Mouse (Mus musculus) frontal cortex, postnatal 25 days (tissue): ENCODE measurements at regions not wholly inside any gene's neighbourhood (a gene's known extent, or its start where the extent isn't known, plus 50 kb on each side); places are given as distances from the start of the nearest gene placed in this dataset.

Experiments used
- DNase-seq, 2 experiments: peaks; one replicate each; pipeline ENCODE4 v3.0.0; 2022; ENCODE audit warnings: low spot score in 2 of 2

DNA sequence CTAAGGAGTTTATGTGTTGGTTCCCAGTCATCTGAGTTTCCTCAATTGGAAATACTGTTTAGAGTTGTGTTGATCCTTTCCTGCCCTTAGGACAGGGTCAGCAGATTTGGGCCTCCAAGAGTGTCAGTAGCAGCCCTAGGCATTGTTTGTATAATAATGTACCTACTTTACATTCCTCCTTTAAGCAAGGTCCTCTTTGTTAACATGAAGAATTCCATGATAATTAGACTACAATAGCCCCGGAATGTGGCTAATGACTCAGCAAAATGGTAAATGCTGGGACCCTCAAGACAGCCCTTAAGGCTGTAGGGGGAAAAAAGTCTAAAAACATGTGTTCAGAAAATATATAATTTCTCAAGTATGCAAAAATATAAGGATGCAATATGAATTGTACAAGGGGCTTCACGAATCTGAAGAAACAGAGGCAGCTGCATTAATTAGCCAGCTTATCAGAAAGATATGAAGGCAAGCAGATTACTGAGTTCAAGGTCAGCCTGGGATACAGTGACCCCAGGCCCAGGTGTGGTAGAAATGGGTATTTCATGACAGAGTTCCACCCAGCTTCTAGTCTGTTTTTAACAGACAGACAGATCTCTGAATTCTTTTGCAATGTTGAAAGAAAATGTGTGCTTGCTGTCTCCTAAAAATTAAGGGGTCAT lies 80.1 kb upstream of the Ptprk start:
- no peak for DNase-seq

DNA sequence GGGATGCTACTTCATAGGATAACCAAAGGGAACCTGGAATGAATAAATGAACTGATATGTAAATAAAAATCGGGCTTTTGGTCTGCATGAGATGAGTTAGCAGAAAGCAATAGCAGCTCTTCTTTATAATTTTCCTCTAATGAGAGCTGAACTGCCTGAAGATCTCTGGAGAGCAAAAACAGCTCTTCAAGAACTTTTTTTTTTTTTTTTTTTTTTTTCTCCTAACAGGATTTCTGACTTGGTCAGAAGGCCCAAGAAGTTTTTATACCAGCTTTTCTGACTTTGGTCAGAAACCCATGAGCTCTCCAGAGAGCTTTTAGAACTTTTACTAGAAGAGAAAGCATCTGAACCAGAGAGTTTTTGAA lies 79.6 kb upstream of the Ptprk start:
- no peak for DNase-seq

DNA sequence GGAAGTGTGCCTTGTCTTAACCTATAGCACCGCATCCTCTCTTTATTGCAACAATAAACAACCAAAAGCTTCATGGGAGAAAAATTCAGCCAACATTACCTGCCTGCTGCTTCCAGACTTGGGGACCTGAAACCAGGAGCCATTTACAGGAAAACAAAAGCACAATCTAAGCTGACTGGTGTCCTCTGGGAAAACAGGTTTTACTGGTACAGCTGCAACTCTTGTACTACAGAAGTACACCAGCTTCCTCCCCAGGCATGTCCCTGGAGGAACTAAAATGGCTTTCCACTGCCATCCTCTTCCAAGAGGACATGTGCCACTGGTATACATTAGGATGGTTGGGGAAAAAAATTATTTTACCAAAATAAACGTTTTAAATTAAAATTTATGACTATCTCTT lies 63.9 kb upstream of the Ptprk start:
- DNase-seq: no peak

DNA sequence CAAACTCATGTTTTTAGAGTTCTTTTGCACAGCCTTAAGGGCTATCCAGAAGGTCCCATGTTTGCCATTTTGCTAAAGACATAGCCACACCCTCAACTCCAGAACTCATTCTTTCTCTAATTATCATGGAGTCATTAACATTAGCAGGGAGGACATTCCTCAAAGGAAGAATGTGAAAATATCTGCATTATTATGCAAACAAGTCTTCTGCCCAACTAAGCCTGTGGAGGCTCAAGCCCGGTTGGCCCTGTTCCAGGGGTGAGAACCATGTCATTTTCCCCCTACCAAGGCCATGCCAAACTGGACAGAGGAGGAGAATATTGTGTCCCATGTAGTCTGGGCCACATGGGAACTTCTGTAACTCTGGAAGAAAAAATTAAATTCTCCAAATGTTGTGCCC lies 62.5 kb upstream of the Ptprk start:
- DNase-seq: no peak

DNA sequence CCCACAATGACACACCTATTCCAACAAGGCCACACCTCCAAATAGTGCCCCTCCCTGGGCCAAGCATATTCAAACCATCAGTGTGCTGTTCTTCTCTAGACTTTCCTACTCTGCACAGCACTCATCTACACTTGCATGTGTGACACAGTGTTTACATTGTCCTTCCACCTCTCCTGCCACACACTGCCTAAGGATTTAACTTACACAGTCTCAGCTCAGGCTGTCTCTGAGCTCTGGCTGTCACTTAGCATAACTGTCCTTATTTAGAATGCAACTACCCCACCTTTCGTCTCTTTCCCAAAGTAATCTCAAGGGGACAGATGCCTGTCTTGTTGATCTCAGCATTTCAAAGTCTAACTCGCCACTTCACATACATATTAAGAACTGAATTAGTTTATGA lies 61.2 kb upstream of the Ptprk start:
- no peak for DNase-seq

DNA sequence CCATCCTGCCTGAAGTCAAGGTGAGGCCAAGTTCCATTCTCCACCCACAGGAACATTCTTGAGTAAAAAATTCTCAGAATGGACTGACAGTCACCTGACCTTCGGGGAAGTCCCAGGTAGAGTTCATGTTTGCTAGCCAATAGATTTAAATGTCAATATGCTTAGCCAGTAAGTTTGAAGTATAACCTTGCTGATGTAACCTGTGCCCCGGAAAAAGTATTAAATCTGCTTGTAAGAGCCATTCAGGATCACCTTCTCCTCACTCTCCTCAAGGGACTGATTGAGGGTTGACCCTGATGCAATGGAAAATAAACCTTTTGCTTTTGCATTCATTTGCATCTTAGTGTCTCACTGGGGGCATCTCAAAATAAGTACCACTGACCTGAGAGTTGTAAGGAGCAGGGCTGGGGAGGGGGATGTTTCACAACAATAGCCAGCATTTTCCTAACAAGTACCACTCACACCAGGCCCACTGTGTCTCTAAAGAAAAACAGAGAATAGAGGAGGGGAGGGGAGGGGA lies 60.3 kb upstream of the Ptprk start:
- no peak for DNase-seq
